Mouse (Mus musculus): Measurements from ENCODE around the gene Gm45233. TPM values are rescaled to one million over a fixed set of nuclear protein-coding genes. Genes with fewer than 3 reads are reported as not detected.

Gene Gm45233
- polyA plus RNA-seq, 1 experiment from 2014 or later: not detected

DNA sequence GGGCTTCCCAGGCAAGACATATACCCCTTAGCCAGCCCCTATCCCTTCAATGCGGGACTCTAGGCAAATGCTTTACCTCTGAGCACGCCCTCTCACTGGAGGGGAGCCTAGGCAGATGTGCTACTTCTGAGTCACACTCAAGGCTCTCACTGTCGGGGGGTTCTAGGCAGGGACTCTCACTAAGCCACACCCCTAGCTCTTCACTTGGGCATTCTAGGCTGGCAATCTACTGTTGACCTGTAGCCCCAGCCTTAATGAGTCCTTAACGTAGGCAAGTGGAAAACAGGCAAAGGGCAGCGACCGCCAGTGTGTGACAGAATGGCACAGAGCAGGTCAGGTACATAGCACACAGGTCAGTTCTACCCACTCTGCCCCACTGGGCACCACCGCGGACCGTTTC, 46.9 kb downstream of the Gm45233 start:
- H3K36me3 ChIP-seq (ENCODE audit: control insufficient read depth, insufficient read depth, low read length): no peaks in the 10 kb centered on the region
- peaks cover 3% of the 10 kb centered on the region; the same call in 1 of the 2 replicates for H3K4me1 ChIP-seq (replicated peaks; ENCODE audit: control insufficient read depth, insufficient read depth, low read length)
- no peak overlapping the region; the same call in 1 of the 2 replicates for H3K4me2 ChIP-seq (ENCODE audit: low read depth, low read length, severe bottlenecking)
- WGBS: 71% methylated on average over 9 of the region's 9 CpGs
- H3K4me3 ChIP-seq (ENCODE audit: low read depth, low read length): no peak overlapping the region
- no peak for DNase-seq (ENCODE audit: low spot score)
- H3K9ac ChIP-seq (ENCODE audit: low read length): no peak overlapping the region
- no peaks in the 10 kb centered on the region for H3K9me3 ChIP-seq (ENCODE audit: control insufficient read depth, low read length)
- H3K27ac ChIP-seq (ENCODE audit: low read depth, low read length): no peak overlapping the region
- no peaks in the 10 kb centered on the region for H3K27me3 ChIP-seq (ENCODE audit: control insufficient read depth, insufficient read depth, low read length)
- ATAC-seq (replicated peaks; ENCODE audit: low FRiP score): no peak

- DNase-seq (ENCODE audit: low spot score): peak; percentile 70
- Histone ChIP-seq H3K4me1 (replicated peaks; ENCODE audit: control insufficient read depth, insufficient read depth, low read length) (0 out of 2 replicates have a peak, but pooled peaks cover under 1% of the 10 kb centered on the region), H3K4me3 (ENCODE audit: low read depth, low read length) (no peak overlapping the region), H3K9ac (ENCODE audit: low read length) (no peak overlapping the region), H3K27me3 (ENCODE audit: control insufficient read depth, insufficient read depth, low read length) (no peaks in the 10 kb centered on the region), H3K4me2 (ENCODE audit: low read depth, low read length, severe bottlenecking) (peak overlapping the region; percentile 24; the same call in 1 of the 2 replicates), H3K36me3 (ENCODE audit: control insufficient read depth, insufficient read depth, low read length) (no peaks in the 10 kb centered on the region), H3K27ac (ENCODE audit: low read depth, low read length) (no peak overlapping the region), H3K9me3 (ENCODE audit: control insufficient read depth, low read length) (0 out of 2 replicates have a peak, but pooled peaks cover 2% of the 10 kb centered on the region)
- ATAC-seq (replicated peaks; ENCODE audit: low FRiP score): peak; percentile 61
- WGBS: 12% methylated on average over 21 of the region's 21 CpGs
Observed at GRCm38 (mm10) chr7:43495343-43496021, 51.6 kb downstream of the Gm45233 start.

DNA sequence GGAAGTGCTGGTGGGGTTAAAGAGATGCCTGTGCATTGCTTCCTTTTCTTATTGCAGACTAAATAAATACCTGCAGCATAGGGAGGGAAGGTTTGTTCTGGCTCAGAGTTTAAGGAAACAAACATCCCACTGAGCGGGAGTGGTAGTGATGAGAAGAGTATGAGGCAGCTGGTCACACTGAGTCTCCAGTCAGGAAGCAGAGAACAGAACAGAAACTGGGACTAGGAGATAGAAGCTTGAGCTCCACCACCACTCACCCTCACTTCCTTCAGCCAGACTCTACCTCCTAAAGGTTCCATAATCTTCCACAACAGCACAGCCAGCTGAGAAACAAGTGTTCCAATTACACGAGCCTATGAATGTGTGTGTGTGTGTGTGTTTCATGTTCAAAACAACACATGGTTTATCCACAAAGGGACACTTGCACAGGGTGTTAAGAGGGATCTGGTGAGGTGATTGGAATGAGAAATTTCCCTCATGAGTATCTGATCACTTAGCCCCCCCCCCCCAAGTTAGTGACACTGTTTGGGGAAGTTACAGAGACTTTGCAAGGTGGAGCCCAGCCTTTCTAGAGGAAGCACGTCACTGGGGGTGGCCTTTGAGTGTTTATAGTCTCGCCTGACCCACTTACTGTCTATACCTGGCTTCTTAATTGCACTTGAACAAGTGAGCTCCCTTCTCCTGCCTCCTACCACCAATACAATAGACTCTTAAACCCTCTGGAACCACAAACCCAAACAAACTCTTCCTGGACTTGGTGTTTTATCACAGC, 68.0 kb downstream of the Gm45233 start:
- no peaks in the 10 kb centered on the region for H3K9me3 ChIP-seq (ENCODE audit: control insufficient read depth, low read length)

GRCm38 (mm10) chr7:43512519-43512918, 68.6 kb downstream of the Gm45233 start:
- WGBS: 79% methylated on average over 4 of the region's 4 CpGs
- no peak overlapping the region for H3K27ac ChIP-seq (ENCODE audit: low read depth, low read length)
- no peaks in the 10 kb centered on the region for H3K4me1 ChIP-seq (replicated peaks; ENCODE audit: control insufficient read depth, insufficient read depth, low read length)
- H3K4me2 ChIP-seq (ENCODE audit: low read depth, low read length, severe bottlenecking): no peak overlapping the region
- ATAC-seq (replicated peaks; ENCODE audit: low FRiP score) (no peak), DNase-seq (ENCODE audit: low spot score) (no peak)
- no peaks in the 10 kb centered on the region for H3K36me3 ChIP-seq (ENCODE audit: control insufficient read depth, insufficient read depth, low read length)
- no peaks in the 10 kb centered on the region for H3K27me3 ChIP-seq (ENCODE audit: control insufficient read depth, insufficient read depth, low read length)
- no peak overlapping the region for H3K4me3 ChIP-seq (ENCODE audit: low read depth, low read length)
- H3K9me3 ChIP-seq (ENCODE audit: control insufficient read depth, low read length): no peaks in the 10 kb centered on the region
- H3K9ac ChIP-seq (ENCODE audit: low read length): no peak overlapping the region

More for the DNA sequence above, 68.0 kb downstream of the Gm45233 start:
- 61% methylated on average over 4 of the region's 4 CpGs for WGBS
- H3K27ac ChIP-seq (ENCODE audit: low read depth, low read length): no peak overlapping the region
- H3K9ac ChIP-seq (ENCODE audit: low read length): no peak overlapping the region
- no peak overlapping the region for H3K4me3 ChIP-seq (ENCODE audit: low read depth, low read length)
- H3K4me1 ChIP-seq (replicated peaks; ENCODE audit: control insufficient read depth, insufficient read depth, low read length): no peaks in the 10 kb centered on the region
- DNase-seq (ENCODE audit: low spot score) (no peak), ATAC-seq (replicated peaks; ENCODE audit: low FRiP score) (no peak)
- H3K27me3 ChIP-seq (ENCODE audit: control insufficient read depth, insufficient read depth, low read length): no peaks in the 10 kb centered on the region
- no peak overlapping the region for H3K4me2 ChIP-seq (ENCODE audit: low read depth, low read length, severe bottlenecking)
- H3K36me3 ChIP-seq (ENCODE audit: control insufficient read depth, insufficient read depth, low read length): no peaks in the 10 kb centered on the region

Small RNA genes lying within 50 kb of the gene (microRNA-seq; reads per million reads assigned to microRNA genes)
- gene Mir7051 (ENCODE audit: insufficient number of aligned reads): not detected

Other genes with a start within 250 kb of the Gm45233 start
- gene Zfp715, start 130.8 kb upstream of the Gm45233 start, polyA plus RNA-seq (2014; fragmentation: Nextera tagmentation; extraction: Ambion mirVana): 13.8 and 14.5 TPM in 2 replicates
- gene Siglecf, start 92.8 kb upstream of the Gm45233 start, polyA plus RNA-seq (2014; fragmentation: Nextera tagmentation; extraction: Ambion mirVana): 0.16 and 0.23 TPM in 2 replicates
- gene Siglecg, start 35.9 kb upstream of the Gm45233 start, polyA plus RNA-seq (2014; fragmentation: Nextera tagmentation; extraction: Ambion mirVana): 0.04 TPM in 1 of 2 replicates, not detected in the other
- not detected in 2 replicates for gene Lim2, start 16.5 kb upstream of the Gm45233 start, polyA plus RNA-seq (2014; fragmentation: Nextera tagmentation; extraction: Ambion mirVana)
- not detected in 2 replicates for gene Nkg7, start 7.1 kb upstream of the Gm45233 start, polyA plus RNA-seq (2014; fragmentation: Nextera tagmentation; extraction: Ambion mirVana)
- gene Cldnd2, start 3.3 kb upstream of the Gm45233 start, polyA plus RNA-seq (2014; fragmentation: Nextera tagmentation; extraction: Ambion mirVana): not detected in 2 replicates
- gene Etfb, start within 50 bp of the Gm45233 start, polyA plus RNA-seq (2014; fragmentation: Nextera tagmentation; extraction: Ambion mirVana): 193 and 201 TPM in 2 replicates
- gene Vsig10l, start 19.0 kb downstream of the Gm45233 start, polyA plus RNA-seq (2014; fragmentation: Nextera tagmentation; extraction: Ambion mirVana): 1.8 and 3.1 TPM in 2 replicates
- gene Iglon5, start 45.9 kb downstream of the Gm45233 start, polyA plus RNA-seq (2014; fragmentation: Nextera tagmentation; extraction: Ambion mirVana): 2.0 and 2.7 TPM in 2 replicates
- gene 4931406B18Rik, start 61.8 kb downstream of the Gm45233 start, polyA plus RNA-seq (2014; fragmentation: Nextera tagmentation; extraction: Ambion mirVana): not detected in 2 replicates
- 0.71 and 1.7 TPM in 2 replicates for gene Cd33, start 100.3 kb downstream of the Gm45233 start, polyA plus RNA-seq (2014; fragmentation: Nextera tagmentation; extraction: Ambion mirVana)
- gene Zfp658, start 118.1 kb downstream of the Gm45233 start, polyA plus RNA-seq (2014; fragmentation: Nextera tagmentation; extraction: Ambion mirVana): 6.7 and 6.8 TPM in 2 replicates
- gene Zfp719, start 135.5 kb downstream of the Gm45233 start, polyA plus RNA-seq (2014; fragmentation: Nextera tagmentation; extraction: Ambion mirVana): 16.0 and 16.9 TPM in 2 replicates
- gene Zfp819, start 163.0 kb downstream of the Gm45233 start, polyA plus RNA-seq (2014; fragmentation: Nextera tagmentation; extraction: Ambion mirVana): 0.92 and 1.0 TPM in 2 replicates
- gene Ceacam18, start 190.6 kb downstream of the Gm45233 start, polyA plus RNA-seq (2014; fragmentation: Nextera tagmentation; extraction: Ambion mirVana): not detected in 2 replicates
- gene Siglece, start 216.0 kb downstream of the Gm45233 start, polyA plus RNA-seq (2014; fragmentation: Nextera tagmentation; extraction: Ambion mirVana): 0.32 and 0.67 TPM in 2 replicates
- 13.7 and 14.3 TPM in 2 replicates for gene Ctu1, start 227.9 kb downstream of the Gm45233 start, polyA plus RNA-seq (2014; fragmentation: Nextera tagmentation; extraction: Ambion mirVana)
- not detected in 2 replicates for gene Klk14, start 246.3 kb downstream of the Gm45233 start, polyA plus RNA-seq (2014; fragmentation: Nextera tagmentation; extraction: Ambion mirVana)